Mouse (Mus musculus) liver, embryonic 12.5 days (tissue): Measurements from ENCODE around the gene Rnf26. TPM values are rescaled to one million over a fixed set of nuclear protein-coding genes. Genes with fewer than 3 reads are reported as not detected.

Experiments used
- ATAC-seq: fragments of 200-750 bp; cut with Nextera tagmentation; 2 replicates; pipeline ENCODE4 v1.8.0; 2017; ENCODE audit warnings: moderate number of reproducible peaks, mild to moderate bottlenecking, moderate library complexity
- H3K27ac ChIP-seq: fragments of 300-500 bp; sonication (generic); 2 replicates; pipeline ENCODE4 v1.5.1; 2016; ENCODE audit warnings: mild to moderate bottlenecking
- H3K27me3 ChIP-seq: fragments of 300-500 bp; sonication (generic); replicated peaks from 2 replicates; pipeline ENCODE4 v1.6.1; 2016; ENCODE audit warnings: mild to moderate bottlenecking, moderate library complexity
- H3K36me3 ChIP-seq: fragments of 300-500 bp; sonication (generic); 2 replicates; pipeline ENCODE4 v1.6.1; 2016; ENCODE audit warnings: mild to moderate bottlenecking, moderate library complexity
- H3K4me1 ChIP-seq: fragments of 300-500 bp; sonication (generic); 2 replicates; pipeline ENCODE4 v1.6.1; 2016
- H3K4me2 ChIP-seq: fragments of 300-500 bp; sonication (generic); 2 replicates; pipeline ENCODE4 v1.6.1; 2016; ENCODE audit warnings: mild to moderate bottlenecking, moderate library complexity
- H3K4me3 ChIP-seq: fragments of 300-500 bp; sonication (generic); 2 replicates; pipeline ENCODE4 v1.5.1; 2016; ENCODE audit warnings: mild to moderate bottlenecking, moderate library complexity
- H3K9ac ChIP-seq: fragments of 300-500 bp; sonication (generic); 2 replicates; pipeline ENCODE4 v1.6.1; 2016; ENCODE audit warnings: mild to moderate bottlenecking, moderate library complexity
- H3K9me3 ChIP-seq: fragments of 300-500 bp; sonication (generic); replicated peaks from 2 replicates; pipeline ENCODE4 v1.6.1; 2016; ENCODE audit warnings: mild to moderate bottlenecking, moderate library complexity
- WGBS: fragments of 180-500 bp; shearing (Covaris S2); methylation state at CpG from one replicate; pipeline ENCODE4 v1.1.7; 2016; ENCODE audit not compliant: insufficient replicate concordance; 5-methylcytosine and 5-hydroxymethylcytosine counted together
- polyA plus RNA-seq: library from polyadenylated mRNA; unstranded; fragments of >200 nt; fragmentation: Nextera tagmentation; extraction: Ambion mirVana; gene quantifications from 2 replicates; pipeline ENCODE4 v1.2.1, GENCODE M21; 2016

Rnf26 gene
- polyA plus RNA-seq, 1 experiment from 2014 or later, result 58.7 TPM

DNA sequence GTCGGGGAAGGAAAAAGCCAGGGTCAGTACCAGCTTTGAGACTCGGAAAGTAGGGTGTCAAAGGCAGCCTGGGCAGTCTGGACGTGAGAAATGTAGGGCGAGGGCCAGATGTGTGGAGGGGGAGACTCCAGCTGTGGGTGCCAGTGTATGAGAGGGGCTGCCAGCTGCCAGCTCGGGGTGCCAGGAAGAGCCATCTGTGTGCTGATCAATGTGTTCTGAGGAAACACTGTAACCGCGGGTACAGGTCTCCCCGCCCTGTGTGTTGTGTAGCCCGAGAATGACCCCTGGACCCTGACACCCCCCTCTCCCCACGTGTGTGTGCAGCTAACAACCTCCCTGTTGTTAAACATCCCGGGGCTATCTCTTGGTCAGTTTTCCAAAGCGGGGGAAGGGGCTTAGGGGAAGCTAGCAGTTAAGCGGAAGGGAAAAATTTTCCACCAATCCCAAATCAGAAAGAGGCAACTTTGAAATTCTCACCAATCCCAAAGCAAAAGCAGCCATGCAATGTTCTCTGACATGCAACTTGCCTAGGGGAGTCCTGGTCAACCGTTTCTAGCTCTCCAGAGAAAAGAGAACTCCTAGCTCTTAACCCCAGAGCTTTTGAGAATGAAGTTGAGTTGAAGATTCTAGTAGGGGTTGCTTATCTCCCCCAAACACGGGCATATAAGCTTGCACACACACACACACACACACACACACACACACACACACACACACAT lies 45.9 kb downstream of the Rnf26 start:
- ATAC-seq, result peak; percentile 52
- peaks cover 41% of the 10 kb centered on the region for H3K4me1 ChIP-seq
- H3K4me2 ChIP-seq, result peak overlapping the region; percentile 93
- H3K9me3 ChIP-seq, result no peaks in the 10 kb centered on the region
- H3K4me3 ChIP-seq, result peak overlapping the region; percentile 60
- H3K9ac ChIP-seq, result peak overlapping the region; percentile 66
- WGBS, result 4% methylated on average over 15 of the region's 15 CpGs
- no peaks in the 10 kb centered on the region for H3K36me3 ChIP-seq
- H3K27ac ChIP-seq, result 0 out of 2 replicates have a peak overlapping the region, but pooled peaks have one; percentile 25
- peaks cover 31% of the 10 kb centered on the region for H3K27me3 ChIP-seq

DNA sequence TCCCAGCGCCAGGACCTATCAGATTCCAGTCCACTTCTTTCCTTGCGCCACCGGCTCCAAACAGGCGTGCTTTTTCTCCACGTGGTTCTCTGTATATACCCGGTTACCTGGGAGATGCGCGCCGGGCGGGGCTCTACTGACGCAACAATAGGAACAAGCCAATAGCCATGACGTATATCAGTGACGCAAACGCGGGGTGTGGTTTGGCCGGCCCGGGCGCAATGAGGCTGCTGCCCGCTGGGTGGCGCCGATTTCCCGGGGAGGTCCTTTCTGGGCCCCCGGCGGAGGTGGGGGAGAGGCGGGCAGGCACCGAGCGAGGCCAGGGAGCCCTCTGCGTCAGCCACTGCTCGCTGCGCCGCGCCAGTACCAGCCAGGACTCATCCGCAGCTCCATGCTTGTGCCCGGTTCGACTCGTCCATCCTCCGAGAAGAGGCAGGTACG lies 46.5 kb downstream of the Rnf26 start, which contains the start of gene Usp2:
TSS of gene Usp2 (plus strand) at position 237 of the 441 bp plus-strand sequence.
- Histone ChIP-seq H3K4me1 (peaks cover 40% of the 10 kb centered on the region), H3K4me2 (peak within 1 kb of the TSS; percentile 93), H3K4me3 (peak within 1 kb of the TSS; percentile 60), H3K27me3 (peaks cover 25% of the 10 kb centered on the region), H3K27ac (0 out of 2 replicates have a peak within 1 kb of the TSS, but pooled peaks have one; percentile 25), H3K9ac (peak within 1 kb of the TSS; percentile 66), H3K36me3 (no peaks in the 10 kb centered on the region), H3K9me3 (no peaks in the 10 kb centered on the region)
- under 1% methylated on average over 38 of the region's 38 CpGs for WGBS
- peak; percentile 91 for ATAC-seq

DNA sequence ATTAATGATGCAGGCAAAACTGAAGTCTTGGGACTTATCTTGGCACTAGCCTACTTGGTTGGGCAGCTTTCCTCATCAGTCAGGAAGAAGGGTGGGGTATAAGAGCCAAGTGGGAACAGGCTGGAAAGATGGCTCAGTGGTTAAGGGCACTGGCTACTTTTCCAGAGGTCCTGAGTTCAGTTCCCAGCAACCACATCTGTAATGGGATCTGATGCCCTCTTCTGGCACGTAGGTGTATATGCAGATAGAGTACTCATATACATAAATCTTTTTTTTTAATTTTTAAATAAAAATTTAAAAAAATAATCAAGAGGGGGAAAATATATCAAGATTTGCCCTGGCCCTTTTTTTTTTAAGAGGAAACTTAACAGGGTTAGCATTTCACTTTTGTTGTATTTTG lies 48.1 kb downstream of the Rnf26 start:
- H3K36me3 ChIP-seq, result no peaks in the 10 kb centered on the region
- ATAC-seq, result no peak
- H3K9me3 ChIP-seq, result no peaks in the 10 kb centered on the region
- no peak overlapping the region for H3K4me3 ChIP-seq
- no peak overlapping the region for H3K27ac ChIP-seq
- no peak overlapping the region for H3K9ac ChIP-seq
- no peak overlapping the region for H3K4me2 ChIP-seq
- H3K4me1 ChIP-seq, result peaks cover 32% of the 10 kb centered on the region
- peaks cover 18% of the 10 kb centered on the region for H3K27me3 ChIP-seq
- WGBS, result 21% methylated on average over 1 of the region's 1 CpGs

DNA sequence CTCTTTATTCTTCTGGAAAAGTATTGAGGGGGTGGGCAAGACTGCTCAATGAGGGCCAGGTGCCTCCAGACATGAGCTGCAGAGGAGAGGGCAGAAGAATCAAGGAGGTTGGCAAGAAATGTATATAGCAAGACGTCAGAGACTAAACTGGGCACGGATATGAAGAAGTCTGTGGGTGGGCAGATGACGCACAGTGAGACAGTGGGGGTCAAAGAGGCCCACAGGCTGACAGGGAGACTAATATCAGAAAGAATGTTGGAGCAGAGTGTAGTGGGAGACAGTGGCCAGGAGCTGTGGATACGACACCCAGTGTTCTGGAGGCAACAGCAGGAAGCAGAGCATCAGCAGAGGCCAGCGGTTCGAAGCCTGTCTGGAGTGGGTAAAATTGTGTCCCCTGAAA lies 54.7 kb downstream of the Rnf26 start:
- no peak for ATAC-seq

DNA sequence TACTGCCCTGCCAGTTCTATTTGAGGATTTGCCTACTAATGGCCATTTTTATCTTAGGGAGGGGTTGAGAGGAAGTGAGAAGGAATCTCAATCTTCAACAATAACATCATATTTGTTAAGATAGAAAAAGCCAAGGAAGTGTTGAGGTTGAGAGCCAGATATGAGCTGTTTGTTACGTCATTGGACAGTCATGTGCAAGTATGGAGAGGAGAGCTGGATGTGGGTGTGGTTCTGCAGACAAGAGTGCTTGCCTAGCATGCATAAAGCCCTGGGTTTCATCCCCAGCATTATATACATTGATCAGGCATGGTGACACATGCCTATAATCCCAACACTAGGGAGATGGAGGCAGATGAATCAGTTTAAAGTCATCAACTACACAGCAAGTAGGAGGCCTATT lies 59.4 kb downstream of the Rnf26 start:
- Histone ChIP-seq H3K27me3 (peaks cover 23% of the 10 kb centered on the region), H3K9ac (no peak overlapping the region), H3K4me1 (no peaks in the 10 kb centered on the region), H3K4me3 (no peak overlapping the region), H3K9me3 (no peaks in the 10 kb centered on the region), H3K4me2 (no peak overlapping the region), H3K27ac (no peak overlapping the region), H3K36me3 (no peaks in the 10 kb centered on the region)
- no peak for ATAC-seq
- WGBS, result 37% methylated on average over 1 of the region's 1 CpGs

More for the DNA sequence above, 54.7 kb downstream of the Rnf26 start:
- H3K36me3 ChIP-seq, result no peaks in the 10 kb centered on the region
- H3K4me2 ChIP-seq, result no peak overlapping the region
- no peaks in the 10 kb centered on the region for H3K9me3 ChIP-seq
- WGBS, result 61% methylated on average over 6 of the region's 6 CpGs
- H3K27me3 ChIP-seq, result peaks cover 34% of the 10 kb centered on the region
- H3K4me1 ChIP-seq, result no peaks in the 10 kb centered on the region
- no peak overlapping the region for H3K9ac ChIP-seq
- H3K4me3 ChIP-seq, result no peak overlapping the region
- H3K27ac ChIP-seq, result no peak overlapping the region

DNA sequence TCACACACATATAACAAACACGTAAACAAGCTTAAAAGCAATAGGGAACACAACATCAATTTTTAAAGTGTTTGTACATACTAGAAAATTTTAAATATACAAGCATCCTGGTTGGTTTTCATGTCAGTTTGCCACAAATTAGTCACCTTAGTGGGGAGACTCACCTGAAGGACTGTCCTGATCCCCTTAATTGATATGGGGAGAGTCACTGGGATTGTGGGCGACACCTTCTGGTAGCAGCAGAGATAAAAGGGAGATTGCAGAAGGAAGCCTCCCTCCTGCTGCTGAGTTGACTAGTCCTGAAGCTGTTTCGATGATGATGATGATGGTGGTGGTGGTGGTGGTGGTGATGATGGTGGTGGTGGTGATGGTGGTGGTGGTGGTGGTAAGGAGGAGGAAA lies 60.5 kb downstream of the Rnf26 start:
- 56% methylated on average over 3 of the region's 3 CpGs for WGBS
- H3K36me3 ChIP-seq, result no peaks in the 10 kb centered on the region

DNA sequence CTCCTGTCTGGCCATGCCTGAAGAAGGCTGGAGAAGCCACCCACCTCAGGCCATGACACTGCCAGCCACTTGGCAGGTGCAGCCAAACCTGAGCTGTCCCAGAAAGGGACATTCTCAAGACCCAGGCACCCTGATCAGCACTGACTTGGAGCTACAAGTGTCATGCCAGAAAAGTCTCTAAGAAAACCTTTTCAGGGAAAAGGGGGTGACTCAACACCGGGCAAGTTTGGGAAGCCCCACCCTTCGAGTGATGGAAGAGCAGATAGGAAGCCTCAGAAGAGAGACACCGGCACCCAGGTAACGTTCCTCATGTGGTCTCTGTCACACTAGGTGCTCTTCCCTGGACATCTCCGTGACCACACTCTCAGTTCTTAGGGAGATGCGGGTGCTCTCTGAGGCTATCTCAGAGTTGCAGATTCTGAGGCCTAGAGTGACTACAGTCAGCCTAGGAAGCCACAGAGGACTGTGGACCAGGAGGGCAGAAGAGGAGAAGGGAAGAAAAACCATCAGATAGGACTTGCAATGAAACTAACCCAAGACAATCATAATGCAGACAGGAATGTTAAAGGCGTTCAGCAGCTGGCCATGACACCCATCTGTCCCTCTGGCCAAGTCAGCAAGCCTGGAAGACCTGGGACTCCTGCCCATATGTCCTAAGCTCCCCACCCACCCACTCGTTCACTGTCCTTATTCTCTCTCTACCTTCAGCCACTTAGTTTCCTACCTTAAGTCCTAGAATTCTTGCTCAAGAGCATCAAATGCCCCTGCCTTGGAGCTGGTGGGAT lies 63.7 kb downstream of the Rnf26 start:
- Histone ChIP-seq H3K4me2 (no peak overlapping the region), H3K36me3 (no peaks in the 10 kb centered on the region), H3K27ac (no peak overlapping the region), H3K9me3 (no peaks in the 10 kb centered on the region), H3K4me3 (no peak overlapping the region), H3K9ac (no peak overlapping the region), H3K4me1 (no peaks in the 10 kb centered on the region), H3K27me3 (peaks cover 46% of the 10 kb centered on the region)
- WGBS, result 62% methylated on average over 8 of the region's 8 CpGs
- ATAC-seq, result no peak

More for the DNA sequence above, 60.5 kb downstream of the Rnf26 start:
- H3K27ac ChIP-seq, result no peak overlapping the region
- no peak for ATAC-seq
- no peaks in the 10 kb centered on the region for H3K4me1 ChIP-seq
- no peak overlapping the region for H3K4me2 ChIP-seq
- H3K4me3 ChIP-seq, result no peak overlapping the region
- H3K9ac ChIP-seq, result no peak overlapping the region
- peaks cover 22% of the 10 kb centered on the region for H3K27me3 ChIP-seq
- no peaks in the 10 kb centered on the region for H3K9me3 ChIP-seq

DNA sequence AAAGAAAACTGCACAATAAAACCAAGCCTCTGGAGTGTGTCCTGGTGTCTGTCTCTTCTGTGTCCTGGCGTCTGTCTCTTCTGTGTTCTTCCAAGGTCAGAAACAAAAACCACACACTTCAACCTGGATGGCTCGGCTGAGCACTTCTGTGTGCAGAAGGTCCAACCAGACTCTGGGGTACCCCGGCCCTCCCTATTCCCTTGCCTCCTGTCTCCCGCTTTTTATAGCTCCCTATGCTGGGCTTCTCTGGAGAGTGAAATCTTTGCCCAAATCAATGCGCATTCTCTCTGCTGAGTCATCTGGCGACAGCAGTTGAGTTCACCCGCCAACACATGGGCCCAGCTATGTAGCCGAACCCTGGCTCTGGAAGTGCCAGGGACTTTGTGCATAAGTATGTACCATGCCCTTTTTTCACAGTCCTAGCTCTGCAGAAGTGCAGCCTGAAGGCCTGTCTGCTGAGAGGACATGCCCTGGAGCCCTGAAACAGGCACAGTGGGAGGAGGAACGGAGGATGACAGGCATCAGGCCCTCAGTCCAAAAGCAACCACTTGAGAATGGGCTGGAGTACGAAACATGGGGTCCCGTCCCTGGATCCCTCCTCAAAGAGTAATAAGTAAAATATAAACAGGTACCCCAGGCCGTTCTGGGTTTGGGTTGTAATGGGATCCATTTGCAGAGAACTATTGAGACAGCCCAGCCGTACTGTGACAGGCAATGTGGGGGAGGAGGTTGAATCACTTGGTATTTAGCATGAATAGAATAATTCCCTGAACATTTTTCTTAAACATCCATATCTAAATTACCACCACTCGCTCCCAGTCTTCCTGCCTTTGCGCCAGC lies 64.6 kb downstream of the Rnf26 start:
- no peak overlapping the region for H3K4me2 ChIP-seq
- H3K9me3 ChIP-seq, result no peaks in the 10 kb centered on the region
- no peaks in the 10 kb centered on the region for H3K4me1 ChIP-seq
- no peak overlapping the region for H3K9ac ChIP-seq
- ATAC-seq, result no peak
- H3K27me3 ChIP-seq, result peaks cover 54% of the 10 kb centered on the region
- H3K4me3 ChIP-seq, result no peak overlapping the region
- no peak overlapping the region for H3K27ac ChIP-seq
- H3K36me3 ChIP-seq, result no peaks in the 10 kb centered on the region
- 61% methylated on average over 15 of the region's 15 CpGs for WGBS

DNA sequence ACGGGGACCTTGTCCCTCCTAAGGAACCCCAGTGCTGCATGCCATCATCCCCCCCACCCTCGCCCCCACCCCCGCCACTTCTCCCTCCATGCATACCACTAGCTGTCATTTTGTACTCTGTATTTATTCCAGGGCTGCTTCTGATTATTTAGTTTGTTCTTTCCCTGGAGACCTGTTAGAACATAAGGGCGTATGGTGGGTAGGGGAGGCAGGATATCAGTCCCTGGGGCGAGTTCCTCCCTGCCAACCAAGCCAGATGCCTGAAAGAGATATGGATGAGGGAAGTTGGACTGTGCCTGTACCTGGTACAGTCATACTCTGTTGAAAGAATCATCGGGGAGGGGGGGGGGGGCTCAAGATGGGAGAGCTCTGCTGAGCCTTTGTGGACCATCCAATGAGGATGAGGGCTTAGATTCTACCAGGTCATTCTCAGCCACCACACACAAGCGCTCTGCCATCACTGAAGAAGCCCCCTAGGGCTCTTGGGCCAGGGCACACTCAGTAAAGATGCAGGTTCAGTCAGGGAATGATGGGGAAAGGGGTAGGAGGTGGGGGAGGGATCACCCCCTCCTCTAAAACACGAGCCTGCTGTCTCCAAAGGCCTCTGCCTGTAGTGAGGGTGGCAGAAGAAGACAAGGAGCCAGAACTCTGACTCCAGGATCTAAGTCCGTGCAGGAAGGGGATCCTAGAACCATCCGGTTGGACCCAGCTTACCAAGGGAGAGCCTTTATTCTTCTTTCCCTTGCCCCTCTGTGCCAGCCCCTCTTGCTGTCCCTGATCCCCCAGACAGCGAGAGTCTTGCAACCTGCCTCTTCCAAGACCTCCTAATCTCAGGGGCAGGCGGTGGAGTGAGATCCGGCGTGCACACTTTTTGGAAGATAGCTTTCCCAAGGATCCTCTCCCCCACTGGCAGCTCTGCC lies 65.5 kb downstream of the Rnf26 start:
- WGBS, result 47% methylated on average over 14 of the region's 14 CpGs
- Histone ChIP-seq H3K4me2 (no peak overlapping the region), H3K4me1 (peaks cover 5% of the 10 kb centered on the region; the same call in 1 of the 2 replicates), H3K9ac (no peak overlapping the region), H3K27me3 (peaks cover 63% of the 10 kb centered on the region), H3K9me3 (no peaks in the 10 kb centered on the region), H3K27ac (no peak overlapping the region), H3K36me3 (no peaks in the 10 kb centered on the region), H3K4me3 (no peak overlapping the region)
- ATAC-seq, result no peak

DNA sequence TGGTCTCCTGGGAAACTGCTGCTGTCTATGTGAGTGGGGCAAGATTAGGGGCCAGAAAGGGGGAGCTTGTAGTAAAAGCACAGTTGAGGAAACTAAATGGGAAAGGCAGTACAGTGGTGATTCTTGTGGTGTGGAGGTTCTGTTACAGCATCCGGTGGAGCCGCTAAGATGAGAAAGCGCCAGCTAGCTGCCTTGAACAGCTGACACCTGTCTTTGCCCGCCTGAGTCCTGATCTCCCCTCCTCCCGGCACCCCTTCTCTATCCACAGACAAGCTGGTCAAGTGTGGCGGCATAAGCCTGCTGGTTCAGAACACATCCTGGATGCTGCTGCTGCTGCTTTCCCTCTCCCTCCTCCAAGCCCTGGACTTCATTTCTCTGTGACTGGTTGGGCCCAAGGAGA lies 66.2 kb downstream of the Rnf26 start:
- no peak for ATAC-seq
- no peak overlapping the region for H3K9ac ChIP-seq
- H3K9me3 ChIP-seq, result no peaks in the 10 kb centered on the region
- peaks cover 71% of the 10 kb centered on the region for H3K27me3 ChIP-seq
- no peak overlapping the region for H3K4me2 ChIP-seq
- peaks cover 5% of the 10 kb centered on the region; the same call in 1 of the 2 replicates for H3K4me1 ChIP-seq
- no peak overlapping the region for H3K27ac ChIP-seq
- no peaks in the 10 kb centered on the region for H3K36me3 ChIP-seq
- H3K4me3 ChIP-seq, result no peak overlapping the region
- 42% methylated on average over 6 of the region's 6 CpGs for WGBS

DNA sequence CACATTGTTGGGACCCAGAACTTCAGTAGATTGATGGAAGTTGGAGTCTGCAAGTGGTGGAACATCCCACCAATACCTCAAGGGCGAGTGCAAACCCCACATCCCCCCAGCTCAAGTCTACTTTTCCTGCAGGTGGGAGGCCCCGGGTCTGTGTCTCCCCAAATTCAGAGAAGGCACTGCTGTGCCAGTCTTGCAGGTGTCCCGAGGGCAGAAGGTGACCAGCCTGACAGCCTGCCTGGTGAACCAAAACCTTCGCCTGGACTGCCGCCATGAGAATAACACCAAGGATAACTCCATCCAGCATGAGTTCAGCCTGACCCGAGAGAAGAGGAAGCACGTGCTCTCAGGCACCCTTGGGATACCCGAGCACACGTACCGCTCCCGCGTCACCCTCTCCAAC lies 66.9 kb downstream of the Rnf26 start:
- WGBS, result 64% methylated on average over 12 of the region's 12 CpGs
- ATAC-seq, result no peak
- H3K36me3 ChIP-seq, result no peaks in the 10 kb centered on the region
- H3K9me3 ChIP-seq, result no peaks in the 10 kb centered on the region
- H3K27me3 ChIP-seq, result peaks cover 77% of the 10 kb centered on the region
- H3K9ac ChIP-seq, result no peak overlapping the region
- no peak overlapping the region for H3K4me3 ChIP-seq
- H3K4me1 ChIP-seq, result peaks cover 5% of the 10 kb centered on the region; the same call in 1 of the 2 replicates
- H3K4me2 ChIP-seq, result no peak overlapping the region
- no peak overlapping the region for H3K27ac ChIP-seq
